Mouse (Mus musculus) midbrain, postnatal 0 days (tissue): ENCODE measurements around the gene Zfp932. TPM values are rescaled to one million over a fixed set of nuclear protein-coding genes. Genes with fewer than 3 reads are reported as not detected.
"Not testable (repeated sequence)": the region's sequence is repeated elsewhere in the genome, so short reads cannot be mapped to it uniquely, and the experiment has no call there.

Experiments used
- ATAC-seq: fragments of 200-750 bp; cut with Nextera tagmentation; 2 replicates; pipeline ENCODE4 v1.8.0; 2017; ENCODE audit warnings: moderate number of reproducible peaks, mild to moderate bottlenecking, moderate TSS enrichment, moderate library complexity; ENCODE audit not compliant: low FRiP score
- DNase-seq: peaks from one replicate; pipeline ENCODE4 v3.0.0-alpha.2; 2015; ENCODE audit warnings: low spot score
- H3K27ac ChIP-seq: fragments of 300-500 bp; sonication (generic); 2 replicates; pipeline ENCODE4 v1.5.1; 2014; ENCODE audit warnings: low read depth, mild to moderate bottlenecking, low read length, mixed read lengths
- H3K27me3 ChIP-seq: fragments of 300-500 bp; sonication (generic); 2 replicates; pipeline ENCODE4 v1.6.1; 2014; ENCODE audit warnings: low read length, control low read depth, mixed read lengths; ENCODE audit not compliant: insufficient read depth
- H3K36me3 ChIP-seq: fragments of 300-500 bp; sonication (generic); 2 replicates; pipeline ENCODE4 v1.6.1; 2014; ENCODE audit warnings: low read length, control low read depth, mixed read lengths; ENCODE audit not compliant: insufficient read depth
- H3K4me1 ChIP-seq: fragments of 300-500 bp; sonication (generic); 2 replicates; pipeline ENCODE4 v1.6.1; 2014; ENCODE audit warnings: mild to moderate bottlenecking, control low read depth, antibody characterized with exemption, low read length, mixed read lengths; ENCODE audit not compliant: insufficient read depth
- H3K4me2 ChIP-seq: fragments of 300-500 bp; sonication (generic); 2 replicates; pipeline ENCODE4 v1.6.1; 2014; ENCODE audit warnings: low read depth, mild to moderate bottlenecking, low read length, mixed read lengths; ENCODE audit not compliant: poor library complexity, severe bottlenecking
- H3K4me3 ChIP-seq: fragments of 300-500 bp; sonication (generic); 2 replicates; pipeline ENCODE4 v1.5.1; 2014; ENCODE audit warnings: low read depth, mild to moderate bottlenecking, low read length, moderate library complexity
- H3K9ac ChIP-seq: fragments of 300-500 bp; sonication (generic); replicated peaks from 2 replicates; pipeline ENCODE4 v1.6.1; 2014; ENCODE audit warnings: mild to moderate bottlenecking, low read length, moderate library complexity, mixed read lengths; ENCODE audit not compliant: poor library complexity, severe bottlenecking
- H3K9me3 ChIP-seq: fragments of 300-500 bp; sonication (generic); 2 replicates; pipeline ENCODE4 v1.6.1; 2016; ENCODE audit warnings: low read length, control low read depth
- CTCF ChIP-seq: IDR thresholded peaks from 2 replicates; pipeline ENCODE4 v1.5.1; 2016; ENCODE audit warnings: antibody characterized with exemption, mild to moderate bottlenecking
- WGBS: fragments of 180-500 bp; shearing (Covaris S2); extraction: QIAGEN DNeasy Blood & Tissue Kit; methylation state at CpG from one replicate; pipeline ENCODE4 v1.1.7; 2014; 5-methylcytosine and 5-hydroxymethylcytosine counted together
- polyA plus RNA-seq: library from polyadenylated mRNA; unstranded; fragments of >200 nt; fragmentation: Nextera tagmentation; extraction: Ambion mirVana; gene quantifications from 2 replicates; pipeline ENCODE4 v1.2.1, GENCODE M21; 2015
- total RNA-seq: library from RNA; depleted of rRNA; stranded (reverse); fragments of >200 nt; gene quantifications from 2 replicates; pipeline ENCODE4 v1.2.3, GENCODE M21; 2014; rRNA removed

Zfp932 gene
- total RNA-seq (9.6 and 24.9 TPM in 2 replicates), polyA plus RNA-seq (14.1 and 16.7 TPM in 2 replicates)

- not testable (repeated sequence) for H3K36me3 ChIP-seq, DNase-seq, H3K27me3 ChIP-seq, H3K9ac ChIP-seq, H3K27ac ChIP-seq, H3K4me1 ChIP-seq, H3K9me3 ChIP-seq
- Histone ChIP-seq H3K4me3 (peak within 1 kb of the TSS; percentile 41), H3K4me2 (peak within 1 kb of the TSS; percentile 44)
- ATAC-seq = peak; percentile 83
- 3% methylated on average over 24 of the region's 24 CpGs for WGBS
Observed at GRCm38 (mm10) chr5:109996026-109996937, at the start of gene Zfp932. Gene Zfp932, plus strand, starts transcription at chr5:109996521.

GRCm38 (mm10) chr5:109950281-109950680 lies 46.0 kb upstream of the Zfp932 start:
- Histone ChIP-seq H3K9me3 (no peaks in the 10 kb centered on the region), H3K4me1 (no peaks in the 10 kb centered on the region), H3K9ac (no peak overlapping the region), H3K4me2 (no peak overlapping the region), H3K4me3 (no peak overlapping the region), H3K27me3 (no peaks in the 10 kb centered on the region), H3K27ac (no peak overlapping the region), H3K36me3 (no peaks in the 10 kb centered on the region)
- 70% methylated on average over 1 of the region's 1 CpGs for WGBS
- no peak for DNase-seq
- ATAC-seq = no peak
- no peak for TF ChIP-seq CTCF

- H3K4me2 ChIP-seq, H3K4me3 ChIP-seq, H3K4me1 ChIP-seq, H3K27ac ChIP-seq, H3K9me3 ChIP-seq, ATAC-seq, H3K36me3 ChIP-seq, H3K9ac ChIP-seq, DNase-seq, H3K27me3 ChIP-seq: not testable (repeated sequence)
- WGBS = 79% methylated on average over 2 of the region's 2 CpGs
Observed at GRCm38 (mm10) chr5:109980743-109981142, 15.6 kb upstream of the Zfp932 start.

GRCm38 (mm10) chr5:109995461-109995860 lies 860 bp upstream of the Zfp932 start:
- WGBS = 90% methylated on average over 10 of the region's 10 CpGs
- DNase-seq = not testable (repeated sequence)

GRCm38 (mm10) chr5:110015775-110016174 lies 19.5 kb downstream of the Zfp932 start:
- not testable (repeated sequence) for H3K4me3 ChIP-seq, H3K9ac ChIP-seq, H3K4me1 ChIP-seq, H3K27me3 ChIP-seq, H3K4me2 ChIP-seq, H3K36me3 ChIP-seq, ATAC-seq, H3K27ac ChIP-seq, DNase-seq, H3K9me3 ChIP-seq
- TF ChIP-seq CTCF = peak; percentile 32
- WGBS = 82% methylated on average over 10 of the region's 10 CpGs

More at GRCm38 (mm10) chr5:109995461-109995860, 860 bp upstream of the Zfp932 start:
- H3K4me3 ChIP-seq, H3K27ac ChIP-seq, ATAC-seq, H3K9me3 ChIP-seq, H3K36me3 ChIP-seq, H3K9ac ChIP-seq, H3K27me3 ChIP-seq, H3K4me2 ChIP-seq, H3K4me1 ChIP-seq: not testable (repeated sequence)

GRCm38 (mm10) chr5:110023273-110023672 lies 27.0 kb downstream of the Zfp932 start:
- H3K36me3 ChIP-seq = no peaks in the 10 kb centered on the region
- ATAC-seq = peak; percentile 65
- H3K4me3 ChIP-seq = peak overlapping the region; percentile 33
- TF ChIP-seq CTCF = no peak
- H3K27me3 ChIP-seq = no peaks in the 10 kb centered on the region
- whole genome bisulfite sequencing = 35% methylated on average over 9 of the region's 9 CpGs
- H3K9me3 ChIP-seq = no peaks in the 10 kb centered on the region
- DNase-seq = peak; percentile 6
- peak overlapping the region; percentile 29; the same call in 1 of the 2 replicates for H3K9ac ChIP-seq
- no peaks in the 10 kb centered on the region for H3K4me1 ChIP-seq
- H3K27ac ChIP-seq = peak overlapping the region; percentile 62; the same call in 1 of the 2 replicates
- peak overlapping the region; percentile 45 for H3K4me2 ChIP-seq
